Mouse (Mus musculus) limb, embryonic 14.5 days (tissue): ENCODE measurements around the gene Foxj3. TPM values are rescaled to one million over a fixed set of nuclear protein-coding genes. Genes with fewer than 3 reads are reported as not detected.

Experiments
- ATAC-seq: fragments of 200-750 bp; cut with Nextera tagmentation; 2 replicates; pipeline ENCODE4 v1.8.0; 2017; ENCODE audit warnings: low read depth, moderate number of reproducible peaks, moderate TSS enrichment; ENCODE audit not compliant: low FRiP score
- DNase-seq: peaks from one replicate; pipeline ENCODE4 v3.0.0-alpha.2; 2015; ENCODE audit warnings: low spot score
- H3K27ac ChIP-seq: fragments of 300-500 bp; sonication (generic); replicated peaks from 2 replicates; pipeline ENCODE4 v1.5.1; 2014; ENCODE audit warnings: low read depth, mild to moderate bottlenecking, low read length, moderate library complexity, mixed read lengths
- H3K27me3 ChIP-seq: fragments of 300-500 bp; sonication (generic); 2 replicates; pipeline ENCODE4 v1.6.1; 2014; ENCODE audit warnings: low read length, mixed read lengths; ENCODE audit not compliant: control insufficient read depth, insufficient read depth
- H3K36me3 ChIP-seq: fragments of 300-500 bp; sonication (generic); 2 replicates; pipeline ENCODE4 v1.6.1; 2014; ENCODE audit warnings: mild to moderate bottlenecking, low read length, moderate library complexity, mixed read lengths; ENCODE audit not compliant: control insufficient read depth, insufficient read depth
- H3K4me1 ChIP-seq: fragments of 300-500 bp; sonication (generic); 2 replicates; pipeline ENCODE4 v1.6.1; 2014; ENCODE audit warnings: antibody characterized with exemption, low read length, mixed read lengths; ENCODE audit not compliant: control insufficient read depth, insufficient read depth
- H3K4me2 ChIP-seq: fragments of 300-500 bp; sonication (generic); replicated peaks from 2 replicates; pipeline ENCODE4 v1.6.1; 2014; ENCODE audit warnings: low read depth, mild to moderate bottlenecking, low read length, moderate library complexity; ENCODE audit not compliant: severe bottlenecking
- H3K4me3 ChIP-seq: fragments of 300-500 bp; sonication (generic); replicated peaks from 2 replicates; pipeline ENCODE4 v1.5.1; 2014; ENCODE audit warnings: low read length
- H3K9ac ChIP-seq: fragments of 300-500 bp; sonication (generic); 2 replicates; pipeline ENCODE4 v1.6.1; 2014; ENCODE audit warnings: mild to moderate bottlenecking, low read depth, low read length, moderate library complexity; ENCODE audit not compliant: severe bottlenecking
- H3K9me3 ChIP-seq: fragments of 300-500 bp; sonication (generic); 2 replicates; pipeline ENCODE4 v1.6.1; 2016; ENCODE audit warnings: low read length; ENCODE audit not compliant: control insufficient read depth
- POLR2A ChIP-seq: fragments of 200-500 bp; IDR thresholded peaks from 2 replicates; pipeline ENCODE4 v1.8.0; 2012; ENCODE audit warnings: inconsistent platforms, mild to moderate bottlenecking, moderate library complexity, borderline replicate concordance; ENCODE audit not compliant: insufficient read depth, insufficient read length; ENCODE audit errors: extremely low read depth
- WGBS: fragments of 180-500 bp; shearing (Covaris S2); extraction: QIAGEN DNeasy Blood & Tissue Kit; methylation state at CpG from one replicate; pipeline ENCODE4 v1.1.7; 2014; 5-methylcytosine and 5-hydroxymethylcytosine counted together
- polyA plus RNA-seq, 2 experiments: library from polyadenylated mRNA; depleted of rRNA in 1 of 2; stranded (reverse) in 1 of 2; unstranded in 1 of 2; fragments of >200 nt; fragmentation: Nextera tagmentation in 1 of 2; extraction: Ambion mirVana in 1 of 2; gene quantifications; 2 replicates each; pipeline versions ENCODE4 v1.2.1 to v1.2.3; 2012 to 2014

Gene Foxj3
- polyA plus RNA-seq, 2 experiments, result 23.5 to 31.5 TPM

GRCm38 (mm10) chr4:119592479-119592878 lies 55.7 kb downstream of the Foxj3 start:
- Histone ChIP-seq H3K27me3 (no peaks in the 10 kb centered on the region), H3K4me3 (no peak overlapping the region), H3K4me2 (no peak overlapping the region), H3K27ac (no peak overlapping the region), H3K9ac (no peak overlapping the region), H3K4me1 (no peaks in the 10 kb centered on the region), H3K36me3 (peaks cover 10% of the 10 kb centered on the region), H3K9me3 (no peaks in the 10 kb centered on the region)
- 80% methylated on average over 3 of the region's 3 CpGs for WGBS
- no peak for TF ChIP-seq POLR2A
- ATAC-seq (no peak), DNase-seq (no peak)

GRCm38 (mm10) chr4:119594331-119594730 lies 57.5 kb downstream of the Foxj3 start:
- 0 out of 2 replicates have a peak, but pooled peaks cover 4% of the 10 kb centered on the region for H3K36me3 ChIP-seq
- no peak overlapping the region for H3K4me2 ChIP-seq
- H3K9ac ChIP-seq, result no peak overlapping the region
- H3K27me3 ChIP-seq, result no peaks in the 10 kb centered on the region
- 94% methylated on average over 14 of the region's 14 CpGs for WGBS
- DNase-seq (no peak), ATAC-seq (no peak)
- H3K9me3 ChIP-seq, result no peaks in the 10 kb centered on the region
- H3K4me1 ChIP-seq, result no peaks in the 10 kb centered on the region
- H3K27ac ChIP-seq, result no peak overlapping the region
- no peak overlapping the region for H3K4me3 ChIP-seq
- no peak for TF ChIP-seq POLR2A

- no peak for ATAC-seq
Observed at GRCm38 (mm10) chr4:119599605-119600004, 62.8 kb downstream of the Foxj3 start.

GRCm38 (mm10) chr4:119609488-119609887 lies 72.7 kb downstream of the Foxj3 start:
- Histone ChIP-seq H3K9me3 (no peaks in the 10 kb centered on the region), H3K27ac (no peak overlapping the region), H3K27me3 (no peaks in the 10 kb centered on the region), H3K36me3 (peaks cover 19% of the 10 kb centered on the region), H3K9ac (no peak overlapping the region), H3K4me3 (no peak overlapping the region), H3K4me1 (no peaks in the 10 kb centered on the region), H3K4me2 (no peak overlapping the region)
- DNase-seq, result no peak
- ATAC-seq, result no peak
- WGBS, result 90% methylated on average over 1 of the region's 1 CpGs
- TF ChIP-seq POLR2A, result no peak

More at GRCm38 (mm10) chr4:119599605-119600004, 62.8 kb downstream of the Foxj3 start:
- H3K4me2 ChIP-seq, result no peak overlapping the region
- TF ChIP-seq POLR2A, result no peak
- no peaks in the 10 kb centered on the region for H3K4me1 ChIP-seq
- peaks cover 12% of the 10 kb centered on the region for H3K36me3 ChIP-seq
- H3K9me3 ChIP-seq, result no peaks in the 10 kb centered on the region
- no peak overlapping the region for H3K4me3 ChIP-seq
- H3K27me3 ChIP-seq, result no peaks in the 10 kb centered on the region
- WGBS, result 72% methylated on average over 1 of the region's 1 CpGs
- DNase-seq, result no peak
- H3K9ac ChIP-seq, result no peak overlapping the region
- no peak overlapping the region for H3K27ac ChIP-seq

- Histone ChIP-seq H3K36me3 (peaks cover 12% of the 10 kb centered on the region; the same call in 1 of the 2 replicates), H3K9ac (no peak overlapping the region), H3K4me2 (no peak overlapping the region), H3K4me3 (no peak overlapping the region), H3K9me3 (no peaks in the 10 kb centered on the region), H3K27me3 (no peaks in the 10 kb centered on the region), H3K4me1 (peaks cover 3% of the 10 kb centered on the region; the same call in 1 of the 2 replicates), H3K27ac (no peak overlapping the region)
- DNase-seq (no peak), ATAC-seq (no peak)
- 86% methylated on average over 1 of the region's 1 CpGs for WGBS
- no peak for TF ChIP-seq POLR2A
Observed at GRCm38 (mm10) chr4:119614078-119614477, 77.3 kb downstream of the Foxj3 start.

- ATAC-seq (no peak), DNase-seq (no peak)
- Histone ChIP-seq H3K27ac (no peak overlapping the region), H3K9me3 (no peaks in the 10 kb centered on the region), H3K9ac (no peak overlapping the region), H3K27me3 (no peaks in the 10 kb centered on the region), H3K4me2 (no peak overlapping the region), H3K36me3 (peaks cover 18% of the 10 kb centered on the region; the same call in 1 of the 2 replicates), H3K4me1 (peaks cover 3% of the 10 kb centered on the region; the same call in 1 of the 2 replicates), H3K4me3 (no peak overlapping the region)
- 82% methylated on average over 4 of the region's 4 CpGs for WGBS
- TF ChIP-seq POLR2A, result no peak
Observed at GRCm38 (mm10) chr4:119614724-119615123, 77.9 kb downstream of the Foxj3 start.
